Mouse (Mus musculus) C2C12 (cell line): ENCODE measurements around the gene Ccar1.

Experiments used
- CEBPB ChIP-seq: IDR thresholded peaks from one replicate; pipeline ENCODE4 v1.6.1; 2011; ENCODE audit warnings: low read depth, mild to moderate bottlenecking, control low read depth, moderate library complexity
- CTCF ChIP-seq: IDR thresholded peaks from one replicate; pipeline ENCODE4 v1.5.1; 2011; ENCODE audit not compliant: control insufficient read depth, insufficient read depth, insufficient read length
- MAX ChIP-seq: IDR thresholded peaks from one replicate; pipeline ENCODE4 v1.6.1; 2011; ENCODE audit warnings: mild to moderate bottlenecking, control low read depth
- USF1 ChIP-seq: IDR thresholded peaks from one replicate; pipeline ENCODE4 v1.6.1; 2011; ENCODE audit warnings: low read depth, mild to moderate bottlenecking, control low read depth, moderate library complexity

GRCm38 (mm10) chr10:62840687-62841086, 48.6 kb upstream of the Ccar1 start:
- no peak for TF ChIP-seq CTCF
- no peak for TF ChIP-seq CEBPB
- no peak for TF ChIP-seq USF1
- no peak for TF ChIP-seq MAX
